9 mouse cellular contexts compared by ENCODE assay signal in the genomic region with DNA sequence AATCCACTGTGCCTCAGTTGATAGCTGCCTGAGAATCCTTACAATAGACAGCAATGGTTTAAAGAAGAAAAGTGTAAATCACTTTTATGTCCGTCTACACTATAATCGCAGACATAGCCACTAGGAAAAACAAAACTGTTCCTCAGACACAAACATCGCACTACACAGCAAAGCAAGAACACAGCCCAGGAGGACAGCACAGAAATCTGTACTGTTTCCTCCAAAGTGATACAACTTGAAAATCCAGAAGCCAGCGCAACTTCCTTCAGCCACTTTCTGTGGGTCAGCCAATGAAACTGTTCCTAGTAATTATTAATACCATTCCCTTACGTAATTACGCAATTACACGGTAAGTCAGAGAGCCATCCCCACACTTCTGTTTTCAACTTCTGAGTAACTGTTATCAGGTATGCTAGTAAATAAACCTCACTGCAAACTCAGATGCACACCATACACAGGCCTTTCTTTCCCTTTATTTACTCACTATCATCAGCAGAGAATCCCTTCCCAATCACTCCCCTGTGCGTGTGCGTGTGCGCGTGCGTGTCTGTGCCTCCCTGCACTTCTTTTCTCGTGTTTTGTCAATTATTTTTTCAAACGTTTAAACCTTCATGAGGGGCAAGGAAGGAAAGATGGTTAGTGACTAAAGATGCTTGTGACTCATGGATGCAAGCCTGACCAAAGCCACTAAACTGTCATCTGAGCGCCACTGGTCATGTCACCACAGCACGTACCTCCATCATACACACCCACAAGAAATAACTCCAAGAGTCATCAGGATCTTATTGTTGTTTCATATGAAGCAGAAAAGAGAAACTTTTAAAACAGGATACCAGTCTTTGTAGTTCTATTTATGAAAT.
DNase-seq lines count a peak whose midpoint lies in the region; ATAC-seq and TF ChIP-seq lines count a peak whose summit lies in the region.
"Had no signal": no experiment of that assay in that cellular context is flagged by ENCODE, and none has a peak within 500 bp of the region (broad histone marks: within the 10 kb centered on the region; RNA-seq: fewer than 3 reads in every experiment).

No protein-coding gene starts in this region.

- no peak overlapping the region for H3K4me3 ChIP-seq in hindbrain, embryonic 14.5 days (replicated peaks; ENCODE audit: low read length)
- no peak overlapping the region for H3K4me3 ChIP-seq in hindbrain, embryonic 12.5 days
- peak overlapping the region; percentile 40 for H3K4me3 ChIP-seq in lung, embryonic 15.5 days
- no peak overlapping the region for H3K4me3 ChIP-seq in embryonic facial prominence, embryonic 15.5 days (replicated peaks)
- H3K4me3 ChIP-seq in intestine, postnatal 0 days (ENCODE audit: low read depth, low read length), result no peak overlapping the region

- no peak overlapping the region for H3K9ac ChIP-seq in hindbrain, embryonic 14.5 days
- H3K9ac ChIP-seq in hindbrain, embryonic 12.5 days, result no peak overlapping the region
- H3K9ac ChIP-seq in lung, embryonic 15.5 days, result peak overlapping the region; percentile 20
- no peak overlapping the region for H3K9ac ChIP-seq in embryonic facial prominence, embryonic 15.5 days
- H3K9ac ChIP-seq in intestine, postnatal 0 days (ENCODE audit: low read depth, low read length), result no peak overlapping the region

- no peak for DNase-seq in hindbrain, embryonic 14.5 days (ENCODE audit: low spot score)
- DNase-seq in lung, postnatal 4 days, result no peak
- DNase-seq in ovary, postnatal 36 days (ENCODE audit: low spot score), result no peak
- no peak for DNase-seq in urinary bladder, adult 2 months (ENCODE audit: low spot score)

- WGBS in hindbrain, embryonic 14.5 days, result 84% methylated on average over 16 of the region's 16 CpGs
- 83% methylated on average over 16 of the region's 16 CpGs for WGBS in hindbrain, embryonic 12.5 days
- WGBS in lung, embryonic 15.5 days, result 56% methylated on average over 16 of the region's 16 CpGs
- 70% methylated on average over 16 of the region's 16 CpGs for WGBS in embryonic facial prominence, embryonic 15.5 days
- WGBS in intestine, postnatal 0 days, result 46% methylated on average over 16 of the region's 16 CpGs

- peak overlapping the region; percentile 80 for H3K4me2 ChIP-seq in hindbrain, embryonic 14.5 days (replicated peaks)
- no peak overlapping the region for H3K4me2 ChIP-seq in hindbrain, embryonic 12.5 days (replicated peaks)
- H3K4me2 ChIP-seq in lung, embryonic 15.5 days, result peak overlapping the region; percentile 74
- 0 out of 2 replicates have a peak overlapping the region, but pooled peaks have one; percentile 10 for H3K4me2 ChIP-seq in embryonic facial prominence, embryonic 15.5 days (replicated peaks)
- H3K4me2 ChIP-seq in intestine, postnatal 0 days (replicated peaks; ENCODE audit: low read depth), result peak overlapping the region; percentile 63

- H3K27me3 ChIP-seq in hindbrain, embryonic 14.5 days (ENCODE audit: control insufficient read depth, insufficient read depth, low read length), result no peaks in the 10 kb centered on the region
- H3K27me3 ChIP-seq in hindbrain, embryonic 12.5 days, result no peaks in the 10 kb centered on the region
- no peaks in the 10 kb centered on the region for H3K27me3 ChIP-seq in lung, embryonic 15.5 days
- no peaks in the 10 kb centered on the region for H3K27me3 ChIP-seq in embryonic facial prominence, embryonic 15.5 days
- no peaks in the 10 kb centered on the region for H3K27me3 ChIP-seq in intestine, postnatal 0 days (replicated peaks; ENCODE audit: control insufficient read depth, insufficient read depth, low read length)

- no peak overlapping the region for H3K27ac ChIP-seq in hindbrain, embryonic 14.5 days
- H3K27ac ChIP-seq in hindbrain, embryonic 12.5 days, result no peak overlapping the region
- H3K27ac ChIP-seq in lung, embryonic 15.5 days, result no peak overlapping the region
- no peak overlapping the region for H3K27ac ChIP-seq in embryonic facial prominence, embryonic 15.5 days (replicated peaks)
- H3K27ac ChIP-seq in intestine, postnatal 0 days (ENCODE audit: low read depth, low read length), result no peak overlapping the region

- TF ChIP-seq CTCF in intestine, postnatal 0 days (IDR thresholded peaks at IDR 0.05; ENCODE audit: low read depth), result no peak

- no peaks in the 10 kb centered on the region for H3K9me3 ChIP-seq in hindbrain, embryonic 14.5 days (ENCODE audit: control insufficient read depth, low read length)
- no peaks in the 10 kb centered on the region for H3K9me3 ChIP-seq in hindbrain, embryonic 12.5 days (replicated peaks)
- H3K9me3 ChIP-seq in lung, embryonic 15.5 days, result no peaks in the 10 kb centered on the region
- H3K9me3 ChIP-seq in embryonic facial prominence, embryonic 15.5 days (replicated peaks), result no peaks in the 10 kb centered on the region
- no peaks in the 10 kb centered on the region for H3K9me3 ChIP-seq in intestine, postnatal 0 days (ENCODE audit: control insufficient read depth)

- no peak for ATAC-seq in hindbrain, embryonic 14.5 days (ENCODE audit: low FRiP score)
- ATAC-seq in hindbrain, embryonic 12.5 days (ENCODE audit: low FRiP score), result no peak
- ATAC-seq in lung, embryonic 15.5 days (ENCODE audit: borderline replicate concordance, extremely low read depth, low FRiP score, low TSS enrichment), result no peak
- ATAC-seq in embryonic facial prominence, embryonic 15.5 days (ENCODE audit: insufficient number of reproducible peaks, low FRiP score, low TSS enrichment, low read depth), result no peak
- ATAC-seq in intestine, postnatal 0 days, result no peak
- ATAC-seq: forebrain, embryonic 16.5 days had no signal

- no peaks in the 10 kb centered on the region for H3K36me3 ChIP-seq in hindbrain, embryonic 14.5 days (replicated peaks; ENCODE audit: control insufficient read depth, insufficient read depth)
- H3K36me3 ChIP-seq in hindbrain, embryonic 12.5 days, result no peaks in the 10 kb centered on the region
- H3K36me3 ChIP-seq in lung, embryonic 15.5 days, result no peaks in the 10 kb centered on the region
- no peaks in the 10 kb centered on the region for H3K36me3 ChIP-seq in embryonic facial prominence, embryonic 15.5 days
- H3K36me3 ChIP-seq in intestine, postnatal 0 days (ENCODE audit: control insufficient read depth, insufficient read depth), result no peaks in the 10 kb centered on the region

- H3K4me1 ChIP-seq in hindbrain, embryonic 14.5 days (replicated peaks; ENCODE audit: control insufficient read depth, insufficient read depth, low read length), result peaks cover 14% of the 10 kb centered on the region; the same call in 1 of the 2 replicates
- H3K4me1 ChIP-seq in hindbrain, embryonic 12.5 days, result peaks cover 12% of the 10 kb centered on the region
- H3K4me1 ChIP-seq in lung, embryonic 15.5 days, result peaks cover 43% of the 10 kb centered on the region
- peaks cover 18% of the 10 kb centered on the region; the same call in 1 of the 2 replicates for H3K4me1 ChIP-seq in embryonic facial prominence, embryonic 15.5 days
- peaks cover 3% of the 10 kb centered on the region for H3K4me1 ChIP-seq in intestine, postnatal 0 days (replicated peaks; ENCODE audit: control insufficient read depth, insufficient read depth, low read length)
